Mouse (Mus musculus) lung, adult 2 months (tissue): ENCODE measurements around the gene Dnajb8.

Source experiments
- CTCF ChIP-seq: fragments of 200-500 bp; IDR thresholded peaks from 2 replicates; pipeline ENCODE4 v1.5.1; 2011; ENCODE audit warnings: mild to moderate bottlenecking, low read length, control low read depth; ENCODE audit not compliant: insufficient read depth
- POLR2A ChIP-seq: fragments of 200-500 bp; IDR thresholded peaks from 2 replicates; pipeline ENCODE4 v1.6.1; 2011; ENCODE audit warnings: low read depth, mild to moderate bottlenecking, control low read depth, low read length, borderline replicate concordance; ENCODE audit errors: extremely low read depth

DNA sequence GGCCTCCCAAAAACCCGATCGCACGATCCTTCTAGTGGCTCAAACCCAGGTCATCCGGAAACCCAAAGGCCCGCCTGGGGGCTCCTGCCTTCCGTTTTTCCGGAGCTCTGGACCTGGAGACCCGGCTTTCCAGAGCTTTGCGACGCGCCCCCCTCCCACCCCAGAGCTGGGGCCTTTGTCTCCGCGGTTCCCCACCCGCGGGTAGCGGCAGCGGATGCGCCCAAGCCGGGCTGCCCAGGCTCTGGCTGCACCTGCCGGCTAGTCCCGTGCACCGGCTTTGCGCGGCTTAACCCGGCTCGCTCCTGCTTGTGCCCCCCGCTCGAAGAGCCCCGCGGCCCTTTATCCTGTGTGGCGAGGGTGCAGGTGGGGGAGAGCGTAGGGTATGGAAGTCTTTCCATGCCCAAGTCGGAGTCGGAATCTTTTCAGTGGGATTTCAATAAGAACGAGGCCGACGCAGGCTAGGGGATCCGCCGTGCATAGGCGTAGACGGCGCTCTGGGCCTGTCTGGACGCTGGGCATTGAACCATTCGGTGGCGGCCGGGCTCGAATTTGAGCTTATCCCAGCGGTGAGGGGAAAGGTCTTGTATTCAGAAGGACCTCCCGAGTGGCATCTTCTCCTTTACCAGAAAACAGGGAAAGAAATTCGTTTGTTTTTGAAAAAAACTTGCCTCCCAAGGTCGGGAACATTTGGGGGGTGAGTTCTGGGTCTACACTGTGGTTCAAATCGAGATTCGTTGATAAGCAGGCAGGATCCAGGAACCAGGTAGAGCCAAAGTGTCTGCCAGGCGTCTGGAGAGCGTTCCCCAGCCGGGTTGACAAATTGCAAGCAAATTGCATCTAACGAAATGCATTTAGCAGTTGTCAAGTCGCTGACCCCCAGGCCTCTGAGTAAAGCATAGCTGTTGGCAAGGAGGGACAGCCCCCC, 27.8 kb upstream of the Dnajb8 start:
- TF ChIP-seq CTCF, result no peak
- TF ChIP-seq POLR2A, result no peak
